Mouse (Mus musculus): Measurements from ENCODE around the gene Gm17428. TPM values are rescaled to one million over a fixed set of nuclear protein-coding genes. Genes with fewer than 3 reads are reported as not detected.
"Not testable (repeated sequence)": the region's sequence is repeated elsewhere in the genome, so short reads cannot be mapped to it uniquely, and the experiment has no call there.

Gm17428 gene
- polyA plus RNA-seq, 1 experiment from 2014 or later: not detected

DNA sequence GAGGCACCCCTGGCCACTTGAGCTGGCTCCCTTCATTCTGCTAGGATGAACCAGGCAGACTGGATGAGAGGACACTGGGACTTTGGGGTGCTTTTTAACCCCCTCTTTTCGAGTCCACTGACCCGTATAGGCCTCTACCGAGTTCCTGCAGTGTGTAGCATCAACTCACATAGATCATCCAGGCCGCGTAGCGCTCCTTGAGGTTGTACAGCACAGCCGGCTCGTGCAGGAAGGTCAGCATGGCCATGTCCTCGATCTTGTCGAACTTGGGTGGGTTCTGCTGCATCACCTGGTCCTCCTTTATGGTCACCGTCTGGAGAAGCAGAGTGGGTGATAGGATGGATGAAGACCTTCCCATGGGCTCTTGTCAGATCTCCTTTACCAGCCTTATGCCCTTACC lies 13.0 kb upstream of the Gm17428 start:
- no peak overlapping the region for H3K4me2 ChIP-seq (ENCODE audit: low read depth, low read length)
- DNase-seq (ENCODE audit: low spot score): no peak
- no peak overlapping the region for H3K27ac ChIP-seq (replicated peaks; ENCODE audit: low read depth, low read length)
- ATAC-seq (replicated peaks; ENCODE audit: insufficient number of reproducible peaks, low FRiP score, low TSS enrichment, low read depth): no peak
- no peak overlapping the region for H3K4me3 ChIP-seq (ENCODE audit: low read depth, low read length)
- no peaks in the 10 kb centered on the region for H3K36me3 ChIP-seq (replicated peaks; ENCODE audit: control insufficient read depth, insufficient read depth, low read depth, low read length)
- H3K9me3 ChIP-seq (replicated peaks; ENCODE audit: control insufficient read depth, low read length): no peaks in the 10 kb centered on the region
- no peaks in the 10 kb centered on the region for H3K27me3 ChIP-seq (ENCODE audit: control insufficient read depth, insufficient read depth, low read length)
- H3K4me1 ChIP-seq (ENCODE audit: control insufficient read depth, insufficient read depth, low read length): no peaks in the 10 kb centered on the region
- WGBS: 92% methylated on average over 11 of the region's 11 CpGs
- H3K9ac ChIP-seq (replicated peaks; ENCODE audit: low read length): no peak overlapping the region

- WGBS: 79% methylated on average over 15 of the region's 15 CpGs
- no peak overlapping the region for H3K4me3 ChIP-seq (ENCODE audit: low read depth, low read length)
- H3K27me3 ChIP-seq (ENCODE audit: control insufficient read depth, insufficient read depth, low read length): no peaks in the 10 kb centered on the region
- no peak for ATAC-seq (replicated peaks; ENCODE audit: insufficient number of reproducible peaks, low FRiP score, low TSS enrichment, low read depth)
- H3K9ac ChIP-seq (replicated peaks; ENCODE audit: low read length): no peak overlapping the region
- H3K4me2 ChIP-seq (ENCODE audit: low read depth, low read length): no peak overlapping the region
- no peak overlapping the region for H3K27ac ChIP-seq (replicated peaks; ENCODE audit: low read depth, low read length)
- H3K4me1 ChIP-seq (ENCODE audit: control insufficient read depth, insufficient read depth, low read length): no peaks in the 10 kb centered on the region
- no peaks in the 10 kb centered on the region for H3K36me3 ChIP-seq (replicated peaks; ENCODE audit: control insufficient read depth, insufficient read depth, low read depth, low read length)
- no peak for DNase-seq (ENCODE audit: low spot score)
- no peaks in the 10 kb centered on the region for H3K9me3 ChIP-seq (replicated peaks; ENCODE audit: control insufficient read depth, low read length)
Measured at GRCm38 (mm10) chr14:54965044-54965443, 11.7 kb upstream of the Gm17428 start.

DNA sequence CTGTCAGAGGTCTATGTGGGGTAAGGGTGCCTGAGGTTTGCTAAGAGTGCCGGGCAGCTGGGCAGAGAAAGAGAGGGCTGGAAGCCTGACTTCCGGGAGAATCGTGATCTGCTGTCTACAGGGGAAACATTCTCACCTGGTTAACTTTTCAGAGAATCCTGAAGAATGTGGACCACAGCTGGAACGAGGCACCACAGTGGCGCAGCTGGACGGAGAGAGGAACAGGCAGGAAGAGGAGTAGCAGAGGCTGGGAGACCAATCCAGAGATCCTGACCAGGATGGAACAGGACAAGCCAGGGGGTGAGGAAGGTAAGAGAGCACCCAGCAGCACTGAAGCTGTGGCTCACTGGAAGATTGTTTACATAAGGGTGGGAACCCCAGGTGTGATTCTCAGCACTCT lies 11.1 kb upstream of the Gm17428 start:
- Histone ChIP-seq H3K27me3 (ENCODE audit: control insufficient read depth, insufficient read depth, low read length) (no peaks in the 10 kb centered on the region), H3K4me2 (ENCODE audit: low read depth, low read length) (no peak overlapping the region), H3K4me1 (ENCODE audit: control insufficient read depth, insufficient read depth, low read length) (no peaks in the 10 kb centered on the region), H3K9me3 (replicated peaks; ENCODE audit: control insufficient read depth, low read length) (no peaks in the 10 kb centered on the region), H3K4me3 (ENCODE audit: low read depth, low read length) (no peak overlapping the region), H3K9ac (replicated peaks; ENCODE audit: low read length) (no peak overlapping the region), H3K27ac (replicated peaks; ENCODE audit: low read depth, low read length) (no peak overlapping the region), H3K36me3 (replicated peaks; ENCODE audit: control insufficient read depth, insufficient read depth, low read depth, low read length) (no peaks in the 10 kb centered on the region)
- DNase-seq (ENCODE audit: low spot score) (no peak), ATAC-seq (replicated peaks; ENCODE audit: insufficient number of reproducible peaks, low FRiP score, low TSS enrichment, low read depth) (no peak)
- WGBS: 68% methylated on average over 6 of the region's 6 CpGs

DNA sequence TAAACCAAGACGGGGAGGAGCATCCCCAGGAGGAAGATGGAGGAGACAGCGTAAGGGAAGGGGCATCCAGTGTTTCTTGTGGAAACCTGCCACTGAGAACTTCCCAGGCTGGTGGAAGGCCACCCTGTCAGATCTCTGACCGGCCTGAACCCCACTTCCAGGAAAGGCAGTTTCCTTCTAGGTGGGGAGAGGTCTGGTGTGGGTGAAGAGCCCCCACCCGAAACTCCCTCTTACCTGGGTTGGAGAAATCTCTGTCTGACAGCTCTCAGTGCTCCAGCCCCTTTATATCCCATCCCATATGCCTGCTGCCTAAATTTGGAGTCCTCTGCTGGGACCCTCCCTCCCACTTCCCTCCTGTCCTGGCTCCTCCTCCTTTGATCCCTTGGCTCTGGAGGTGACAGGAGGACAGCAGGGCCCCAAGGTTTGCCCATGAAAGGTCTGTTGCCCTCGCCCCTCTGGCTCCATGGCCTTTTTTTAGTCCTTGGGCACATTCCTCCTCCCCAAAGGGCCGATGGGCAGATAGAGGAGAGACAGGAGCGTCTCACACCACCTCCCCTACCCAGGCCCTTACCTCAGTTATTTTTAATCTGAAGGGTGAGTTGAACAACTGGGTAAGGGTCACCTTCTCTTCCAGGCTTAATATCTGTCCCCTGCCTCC lies 10.3 kb upstream of the Gm17428 start, which contains the start of gene Myh6:
Gene Myh6, minus strand, starts transcription at position 608 of the 658 bp plus-strand sequence.
- Histone ChIP-seq H3K27ac (replicated peaks; ENCODE audit: low read depth, low read length) (no peak within 1 kb of the TSS), H3K4me1 (ENCODE audit: control insufficient read depth, insufficient read depth, low read length) (no peaks in the 10 kb centered on the region), H3K27me3 (ENCODE audit: control insufficient read depth, insufficient read depth, low read length) (no peaks in the 10 kb centered on the region), H3K9ac (replicated peaks; ENCODE audit: low read length) (no peak within 1 kb of the TSS), H3K4me2 (ENCODE audit: low read depth, low read length) (no peak within 1 kb of the TSS), H3K9me3 (replicated peaks; ENCODE audit: control insufficient read depth, low read length) (no peaks in the 10 kb centered on the region), H3K36me3 (replicated peaks; ENCODE audit: control insufficient read depth, insufficient read depth, low read depth, low read length) (no peaks in the 10 kb centered on the region), H3K4me3 (ENCODE audit: low read depth, low read length) (no peak within 1 kb of the TSS)
- DNase-seq (ENCODE audit: low spot score): no peak
- 68% methylated on average over 7 of the region's 7 CpGs for WGBS
- no peak for ATAC-seq (replicated peaks; ENCODE audit: insufficient number of reproducible peaks, low FRiP score, low TSS enrichment, low read depth)

GRCm38 (mm10) chr14:54967874-54968273 lies 8.9 kb upstream of the Gm17428 start:
- H3K9ac ChIP-seq (replicated peaks; ENCODE audit: low read length): no peak overlapping the region
- 86% methylated on average over 3 of the region's 3 CpGs for WGBS
- no peak overlapping the region for H3K4me3 ChIP-seq (ENCODE audit: low read depth, low read length)
- no peaks in the 10 kb centered on the region for H3K27me3 ChIP-seq (ENCODE audit: control insufficient read depth, insufficient read depth, low read length)
- DNase-seq (ENCODE audit: low spot score) (no peak), ATAC-seq (replicated peaks; ENCODE audit: insufficient number of reproducible peaks, low FRiP score, low TSS enrichment, low read depth) (no peak)
- no peak overlapping the region for H3K27ac ChIP-seq (replicated peaks; ENCODE audit: low read depth, low read length)
- no peak overlapping the region for H3K4me2 ChIP-seq (ENCODE audit: low read depth, low read length)
- H3K4me1 ChIP-seq (ENCODE audit: control insufficient read depth, insufficient read depth, low read length): no peaks in the 10 kb centered on the region
- H3K9me3 ChIP-seq (replicated peaks; ENCODE audit: control insufficient read depth, low read length): no peaks in the 10 kb centered on the region
- H3K36me3 ChIP-seq (replicated peaks; ENCODE audit: control insufficient read depth, insufficient read depth, low read depth, low read length): no peaks in the 10 kb centered on the region

DNA sequence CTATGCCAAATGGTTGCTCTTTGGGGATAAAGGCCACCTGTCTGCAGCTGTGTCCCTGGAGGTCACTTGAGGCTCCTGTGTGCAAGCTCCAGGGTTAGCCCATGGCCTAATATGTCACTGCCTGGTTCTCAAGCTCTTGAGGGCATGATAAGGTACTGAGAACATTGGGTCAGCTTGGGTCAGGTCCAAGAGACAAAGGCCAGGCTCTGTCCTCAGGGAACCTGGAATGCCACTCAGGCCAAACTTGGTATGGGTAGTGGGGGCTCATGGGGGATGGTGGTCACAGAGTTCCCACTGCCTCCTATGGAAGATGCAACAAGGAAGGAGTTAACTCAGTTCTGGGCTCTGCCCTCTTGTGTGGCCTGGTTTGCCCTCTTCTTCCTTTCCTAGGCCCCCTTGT lies 8.4 kb upstream of the Gm17428 start:
- Histone ChIP-seq H3K4me2 (ENCODE audit: low read depth, low read length) (no peak overlapping the region), H3K9me3 (replicated peaks; ENCODE audit: control insufficient read depth, low read length) (no peaks in the 10 kb centered on the region), H3K9ac (replicated peaks; ENCODE audit: low read length) (no peak overlapping the region), H3K27me3 (ENCODE audit: control insufficient read depth, insufficient read depth, low read length) (no peaks in the 10 kb centered on the region), H3K27ac (replicated peaks; ENCODE audit: low read depth, low read length) (no peak overlapping the region), H3K36me3 (replicated peaks; ENCODE audit: control insufficient read depth, insufficient read depth, low read depth, low read length) (no peaks in the 10 kb centered on the region), H3K4me1 (ENCODE audit: control insufficient read depth, insufficient read depth, low read length) (no peaks in the 10 kb centered on the region), H3K4me3 (ENCODE audit: low read depth, low read length) (no peak overlapping the region)
- no peak for DNase-seq (ENCODE audit: low spot score)
- no peak for ATAC-seq (replicated peaks; ENCODE audit: insufficient number of reproducible peaks, low FRiP score, low TSS enrichment, low read depth)

GRCm38 (mm10) chr14:54972786-54973185 lies 3.9 kb upstream of the Gm17428 start:
- not testable (repeated sequence) for ATAC-seq (replicated peaks; ENCODE audit: insufficient number of reproducible peaks, low FRiP score, low TSS enrichment, low read depth); DNase-seq (ENCODE audit: low spot score); H3K27me3 ChIP-seq (ENCODE audit: control insufficient read depth, insufficient read depth, low read length)

DNA sequence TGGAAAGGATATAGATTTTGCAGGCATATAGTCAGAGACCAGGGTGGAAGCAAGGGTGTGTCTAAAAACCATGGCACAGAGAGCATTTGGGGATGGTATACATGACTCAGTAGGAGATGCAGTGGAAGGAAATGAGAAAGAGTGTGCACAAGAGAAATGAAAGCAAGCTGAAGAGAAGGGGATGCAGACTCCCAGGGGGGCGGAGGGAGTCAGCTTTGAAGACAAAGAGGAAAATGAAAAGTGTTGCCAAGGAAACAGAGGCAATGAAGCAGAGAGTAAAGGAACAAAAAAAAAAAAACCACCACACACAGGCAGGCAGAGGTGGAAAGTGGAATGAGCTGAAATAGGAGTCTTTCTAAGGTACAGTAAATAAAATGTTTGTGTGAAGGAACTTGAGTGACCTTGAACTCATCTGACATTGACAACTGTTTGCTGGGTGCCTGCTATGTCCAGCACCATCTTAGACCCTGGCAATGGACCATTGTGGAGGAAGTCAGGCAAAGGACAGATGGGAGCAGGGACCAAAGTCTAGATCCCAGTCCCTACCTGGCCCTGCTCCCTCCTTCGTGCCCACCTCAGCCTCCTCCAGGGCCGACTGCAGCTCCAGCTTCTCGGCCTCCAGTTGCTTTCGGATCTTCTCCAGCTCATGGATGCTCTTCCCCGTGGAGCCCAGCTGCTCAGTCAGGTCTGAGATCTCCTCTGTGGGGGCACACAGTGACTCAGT lies 2.5 kb upstream of the Gm17428 start:
- H3K9me3 ChIP-seq (replicated peaks; ENCODE audit: control insufficient read depth, low read length): no peaks in the 10 kb centered on the region
- H3K4me2 ChIP-seq (ENCODE audit: low read depth, low read length): no peak overlapping the region
- 78% methylated on average over 6 of the region's 6 CpGs for WGBS
- DNase-seq (ENCODE audit: low spot score): no peak
- no peak overlapping the region for H3K4me3 ChIP-seq (ENCODE audit: low read depth, low read length)
- H3K9ac ChIP-seq (replicated peaks; ENCODE audit: low read length): no peak overlapping the region
- no peaks in the 10 kb centered on the region for H3K27me3 ChIP-seq (ENCODE audit: control insufficient read depth, insufficient read depth, low read length)
- ATAC-seq (replicated peaks; ENCODE audit: insufficient number of reproducible peaks, low FRiP score, low TSS enrichment, low read depth): no peak
- H3K27ac ChIP-seq (replicated peaks; ENCODE audit: low read depth, low read length): no peak overlapping the region
- no peaks in the 10 kb centered on the region for H3K4me1 ChIP-seq (ENCODE audit: control insufficient read depth, insufficient read depth, low read length)
- no peaks in the 10 kb centered on the region for H3K36me3 ChIP-seq (replicated peaks; ENCODE audit: control insufficient read depth, insufficient read depth, low read depth, low read length)

More at GRCm38 (mm10) chr14:54972786-54973185, 3.9 kb upstream of the Gm17428 start:
- not testable (repeated sequence) for H3K36me3 ChIP-seq (replicated peaks; ENCODE audit: control insufficient read depth, insufficient read depth, low read depth, low read length); H3K4me2 ChIP-seq (ENCODE audit: low read depth, low read length); H3K9me3 ChIP-seq (replicated peaks; ENCODE audit: control insufficient read depth, low read length); H3K9ac ChIP-seq (replicated peaks; ENCODE audit: low read length); H3K4me3 ChIP-seq (ENCODE audit: low read depth, low read length); H3K27ac ChIP-seq (replicated peaks; ENCODE audit: low read depth, low read length); H3K4me1 ChIP-seq (ENCODE audit: control insufficient read depth, insufficient read depth, low read length)
- 92% methylated on average over 8 of the region's 11 CpGs for whole genome bisulfite sequencing

Data from embryonic facial prominence, embryonic 11.5 days (tissue).